Mouse (Mus musculus): ENCODE data around the gene Slc25a29.

GRCm38 (mm10) chr12:108842663-108843062 is 7.0 kb upstream of the Slc25a29 start:
- TF ChIP-seq CTCF (IDR thresholded peaks at IDR 0.05; ENCODE audit: borderline replicate concordance, extremely low read depth, insufficient read depth, insufficient read length), result no peak
- no peak for TF ChIP-seq POLR2A (IDR thresholded peaks at IDR 0.05; ENCODE audit: borderline replicate concordance, extremely low read depth, insufficient read depth, insufficient read length, poor library complexity, severe bottlenecking)

Measured in brain, embryonic 14.5 days (tissue).